Mouse (Mus musculus): Measurements from ENCODE around the gene Synj2. TPM values are rescaled to one million over a fixed set of nuclear protein-coding genes. Genes with fewer than 3 reads are reported as not detected.

Synj2 gene
- total and polyA plus RNA-seq, 3 experiments, result 1.2 to 2.5 TPM; not detected in 1

- H3K4me3 ChIP-seq (ENCODE audit: control insufficient read depth in 1 of 2, insufficient read depth in 1 of 2, low read depth in 2 of 2, low read length in 2 of 2), result no peak overlapping the region
- H3K36me3 ChIP-seq (ENCODE audit: control insufficient read depth in 1 of 2, insufficient read depth in 2 of 2, low read length in 2 of 2), result no peaks in the 10 kb centered on the region
- TF ChIP-seq MXI1 (IDR thresholded peaks at IDR 0.05; ENCODE audit: low read depth, low read length), result no peak
- no peak for TF ChIP-seq SIN3A (IDR thresholded peaks at IDR 0.05; ENCODE audit: low read length)
- no peak for TF ChIP-seq BHLHE40 (IDR thresholded peaks at IDR 0.05; ENCODE audit: borderline replicate concordance, low read depth, low read length)
- TF ChIP-seq TCF12 (IDR thresholded peaks at IDR 0.05; ENCODE audit: low read depth, low read length), result no peak
- TF ChIP-seq GABPA (IDR thresholded peaks at IDR 0.05; ENCODE audit: low read depth, low read length), result no peak
- no peak for TF ChIP-seq MAZ (IDR thresholded peaks at IDR 0.05; ENCODE audit: low read depth, low read length)
- TF ChIP-seq POLR2AphosphoS2 (IDR thresholded peaks at IDR 0.05; ENCODE audit: low read length), result no peak
- no peak for TF ChIP-seq USF1 (IDR thresholded peaks at IDR 0.05; ENCODE audit: low read depth, low read length)
- no peak for TF ChIP-seq CHD1 (IDR thresholded peaks at IDR 0.05; ENCODE audit: low read depth, low read length)
- TF ChIP-seq EP300 (IDR thresholded peaks at IDR 0.05; ENCODE audit: low read depth in 1 of 2, low read length in 2 of 2), result no peak
- H3K9me3 ChIP-seq (replicated peaks; ENCODE audit: insufficient read depth, low read length), result no peaks in the 10 kb centered on the region
- H3K27me3 ChIP-seq (ENCODE audit: control insufficient read depth in 1 of 2, insufficient read depth in 2 of 2, low read length in 2 of 2), result no peaks in the 10 kb centered on the region
- no peak for DNase-seq (ENCODE audit: low read depth, low spot score)
- H3K27ac ChIP-seq (ENCODE audit: control insufficient read depth, low read depth, low read length), result no peak overlapping the region
- peaks cover 2% of the 10 kb centered on the region in 2 experiments; a peak in 2 of 4 replicates for H3K4me1 ChIP-seq (ENCODE audit: control insufficient read depth in 1 of 2, insufficient read depth in 2 of 2, low read length in 2 of 2)
- H3K79me2 ChIP-seq (ENCODE audit: control insufficient read depth, insufficient read depth, low read length, poor library complexity), result no peaks in the 10 kb centered on the region
- no peak overlapping the region for H3K9ac ChIP-seq (ENCODE audit: control insufficient read depth, low read depth, low read length, poor library complexity, severe bottlenecking)
These were observed 95.4 kb downstream of the Synj2 start for GRCm38 (mm10) chr17:6036458-6036857.

- no peaks in the 10 kb centered on the region for H3K79me2 ChIP-seq (ENCODE audit: control insufficient read depth, insufficient read depth, low read length, poor library complexity)
- DNase-seq (ENCODE audit: low read depth, low spot score), result no peak
- TF ChIP-seq TAL1 (IDR thresholded peaks at IDR 0.05; ENCODE audit: low read length) (no peak), SMC3 (IDR thresholded peaks at IDR 0.05; ENCODE audit: low read depth, low read length) (no peak), NELFE (IDR thresholded peaks at IDR 0.05; ENCODE audit: low read depth, low read length) (no peak), ZMIZ1 (IDR thresholded peaks at IDR 0.05; ENCODE audit: low read depth, low read length) (no peak), E2F4 (IDR thresholded peaks at IDR 0.05; ENCODE audit: borderline replicate concordance, low read depth, low read length) (no peak), ZC3H11A (IDR thresholded peaks at IDR 0.05; ENCODE audit: low read depth, low read length) (no peak), ETS1 (IDR thresholded peaks at IDR 0.05; ENCODE audit: low read depth, low read length) (no peak), MYC (IDR thresholded peaks at IDR 0.05; ENCODE audit: low read depth, low read length) (no peak), TBP (IDR thresholded peaks at IDR 0.05; ENCODE audit: low read depth, low read length) (no peak), USF2 (IDR thresholded peaks at IDR 0.05; ENCODE audit: borderline replicate concordance in 1 of 2, insufficient read depth in 1 of 2, low read depth in 1 of 2, low read length in 2 of 2) (no peak), RAD21 (IDR thresholded peaks at IDR 0.05; ENCODE audit: low read depth, low read length) (no peak), ZNF384 (IDR thresholded peaks at IDR 0.05; ENCODE audit: low read depth, low read length) (no peak), POLR2A (IDR thresholded peaks at IDR 0.05; ENCODE audit: control insufficient read depth in 1 of 2, insufficient read depth in 1 of 2, low read depth in 1 of 2, low read length in 2 of 2, poor library complexity in 1 of 2) (no peak), JUND (IDR thresholded peaks at IDR 0.05; ENCODE audit: low read depth, low read length) (no peak), GABPA (IDR thresholded peaks at IDR 0.05; ENCODE audit: low read depth, low read length) (no peak), MAZ (IDR thresholded peaks at IDR 0.05; ENCODE audit: low read depth, low read length) (no peak), CTCF (IDR thresholded peaks at IDR 0.05 in 2 of 3, conservative IDR thresholded peaks at IDR 0.05 in 1 of 3; ENCODE audit: control insufficient read depth in 1 of 3, insufficient read depth in 1 of 3, low read depth in 2 of 3, low read length in 3 of 3, poor library complexity in 1 of 3, severe bottlenecking in 1 of 3) (no peak), EP300 (IDR thresholded peaks at IDR 0.05; ENCODE audit: low read depth in 1 of 2, low read length in 2 of 2) (no peak), HCFC1 (IDR thresholded peaks at IDR 0.05; ENCODE audit: low read depth, low read length) (no peak), GATA1 (IDR thresholded peaks at IDR 0.05; ENCODE audit: low read depth, low read length) (no peak)
- no peak overlapping the region for H3K27ac ChIP-seq (ENCODE audit: control insufficient read depth, low read depth, low read length)
- no peak overlapping the region for H3K9ac ChIP-seq (ENCODE audit: control insufficient read depth, low read depth, low read length, poor library complexity, severe bottlenecking)
- peaks cover 2% of the 10 kb centered on the region in 2 experiments; a peak in 2 of 4 replicates for H3K4me1 ChIP-seq (ENCODE audit: control insufficient read depth in 1 of 2, insufficient read depth in 2 of 2, low read length in 2 of 2)
- no peaks in the 10 kb centered on the region for H3K36me3 ChIP-seq (ENCODE audit: control insufficient read depth in 1 of 2, insufficient read depth in 2 of 2, low read length in 2 of 2)
- no peaks in the 10 kb centered on the region for H3K9me3 ChIP-seq (replicated peaks; ENCODE audit: insufficient read depth, low read length)
- no peaks in the 10 kb centered on the region for H3K27me3 ChIP-seq (ENCODE audit: control insufficient read depth in 1 of 2, insufficient read depth in 2 of 2, low read length in 2 of 2)
- no peak overlapping the region for H3K4me3 ChIP-seq (ENCODE audit: control insufficient read depth in 1 of 2, insufficient read depth in 1 of 2, low read depth in 2 of 2, low read length in 2 of 2)
These were observed 95.8 kb downstream of the Synj2 start for GRCm38 (mm10) chr17:6036872-6037271.
